Mouse (Mus musculus): ENCODE data around the gene Vcl. TPM values are rescaled to one million over a fixed set of nuclear protein-coding genes. Genes with fewer than 3 reads are reported as not detected.

Vcl gene
- polyA plus RNA-seq (2012; rRNA removed): 25.6 and 45.5 TPM in 2 replicates

DNA sequence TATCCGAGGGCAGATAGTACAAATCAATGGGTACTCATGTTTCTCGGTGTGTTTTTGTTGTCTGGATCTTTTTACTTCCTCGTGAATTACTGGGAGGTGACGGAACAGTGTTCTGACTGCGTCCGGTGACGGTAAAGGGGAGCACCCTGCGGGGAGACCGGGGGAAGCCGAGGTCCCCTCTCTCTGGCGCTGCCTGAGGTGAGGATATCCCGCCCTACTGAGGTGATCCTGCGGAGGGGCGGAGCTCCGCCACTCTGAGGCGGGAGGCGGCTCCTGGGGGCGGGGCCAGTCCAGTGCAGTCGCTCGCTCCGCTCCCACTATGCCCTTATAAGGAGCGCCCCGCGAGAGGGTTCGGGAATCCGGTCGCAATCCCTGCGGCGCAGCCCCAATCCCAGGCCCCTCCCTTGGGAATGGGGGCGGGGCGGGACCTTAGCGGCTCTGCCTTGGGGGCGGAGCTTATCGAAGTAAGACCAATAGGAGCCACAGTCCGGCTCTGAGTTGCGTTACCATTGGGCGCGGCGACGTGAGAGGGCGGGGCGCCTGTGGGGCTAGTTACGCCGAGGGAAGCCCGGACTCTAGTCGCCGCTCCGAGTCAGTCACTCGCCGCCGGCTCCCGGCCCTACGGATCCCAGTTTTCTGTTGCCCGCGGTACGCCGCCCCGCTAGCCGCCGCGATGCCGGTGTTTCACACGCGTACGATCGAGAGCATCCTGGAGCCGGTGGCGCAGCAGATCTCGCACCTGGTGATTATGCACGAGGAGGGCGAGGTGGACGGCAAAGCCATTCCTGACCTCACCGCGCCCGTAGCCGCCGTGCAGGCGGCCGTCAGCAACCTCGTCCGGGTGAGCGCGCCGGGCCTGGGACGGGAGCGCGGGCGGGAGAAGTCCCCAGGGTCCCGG is at the start of gene Vcl:
TSS of gene Vcl (plus strand) at position 551 of the 898 bp plus-strand sequence.

GRCm38 (mm10) chr14:21052112-21052780 is 123.0 kb downstream of the Vcl start, which contains the start of the genes Ap3m1 and Adk:
TSS of gene Ap3m1 (minus strand) at chr14:21052508.
TSS of gene Adk (plus strand) at chr14:21052574.

Other genes starting within 250 kb of the Vcl start
- 10.3 and 16.4 TPM in 2 replicates for gene Fut11, start 234.4 kb upstream of the Vcl start, polyA plus RNA-seq (2012; rRNA removed)
- 167 and 168 TPM in 2 replicates for gene Chchd1, start 226.4 kb upstream of the Vcl start, polyA plus RNA-seq (2012; rRNA removed)
- gene Zswim8, start 221.8 kb upstream of the Vcl start, polyA plus RNA-seq (2012; rRNA removed): 90.5 and 156 TPM in 2 replicates
- 24.6 and 40.4 TPM in 2 replicates for gene Ndst2, start 194.8 kb upstream of the Vcl start, polyA plus RNA-seq (2012; rRNA removed)
- gene Camk2g, start 135.3 kb upstream of the Vcl start, polyA plus RNA-seq (2012; rRNA removed): 33.2 and 54.0 TPM in 2 replicates
- gene Plau, start 92.7 kb upstream of the Vcl start, polyA plus RNA-seq (2012; rRNA removed): 2.4 and 4.7 TPM in 2 replicates
- 73.0 and 108 TPM in 2 replicates for gene Ap3m1, start 123.1 kb downstream of the Vcl start, polyA plus RNA-seq (2012; rRNA removed)
- 51.0 and 55.4 TPM in 2 replicates for gene Adk, start 123.2 kb downstream of the Vcl start, polyA plus RNA-seq (2012; rRNA removed)